20 mouse cellular contexts compared by ENCODE assay signal in genomic region chr19:45154521-45154920, GRCm38 (mm10). TPM values are rescaled to one million over a fixed set of nuclear protein-coding genes. Genes with fewer than 3 reads are reported as not detected.
DNase-seq lines count a peak whose midpoint lies in the region; ATAC-seq and TF ChIP-seq lines count a peak whose summit lies in the region.
"Had no signal": no experiment of that assay in that cellular context is flagged by ENCODE, and none has a peak within 500 bp of the region (broad histone marks: within the 10 kb centered on the region; RNA-seq: fewer than 3 reads in every experiment).

No protein-coding gene starts in this region.

- H3K27me3 ChIP-seq in heart, embryonic 11.5 days (ENCODE audit: control insufficient read depth, insufficient read depth, low read length): peaks cover 97% of the 10 kb centered on the region
- peaks cover 91% of the 10 kb centered on the region for H3K27me3 ChIP-seq in kidney, postnatal 0 days (ENCODE audit: insufficient read depth, low read length)
- peaks cover 100% of the 10 kb centered on the region for H3K27me3 ChIP-seq in embryonic facial prominence, embryonic 10.5 days (replicated peaks; ENCODE audit: low read depth, poor library complexity, severe bottlenecking)
- H3K27me3 ChIP-seq in limb, embryonic 12.5 days: peaks cover 98% of the 10 kb centered on the region
- H3K27me3 ChIP-seq in intestine, embryonic 15.5 days (replicated peaks): peaks cover 98% of the 10 kb centered on the region

- H3K9me3 ChIP-seq in heart, embryonic 11.5 days (replicated peaks; ENCODE audit: control insufficient read depth, low read length): no peaks in the 10 kb centered on the region
- H3K9me3 ChIP-seq in kidney, postnatal 0 days (replicated peaks; ENCODE audit: low read length): no peaks in the 10 kb centered on the region
- H3K9me3 ChIP-seq in embryonic facial prominence, embryonic 10.5 days: no peaks in the 10 kb centered on the region
- H3K9me3 ChIP-seq in limb, embryonic 12.5 days: no peaks in the 10 kb centered on the region
- no peaks in the 10 kb centered on the region for H3K9me3 ChIP-seq in intestine, embryonic 15.5 days
- H3K9me3 ChIP-seq: limb, embryonic 13.5 days had no signal

- H3K36me3 ChIP-seq in heart, embryonic 11.5 days (ENCODE audit: control insufficient read depth, insufficient read depth, low read length): no peaks in the 10 kb centered on the region
- H3K36me3 ChIP-seq in kidney, postnatal 0 days (ENCODE audit: insufficient read depth, low read length): no peaks in the 10 kb centered on the region
- H3K36me3 ChIP-seq in embryonic facial prominence, embryonic 10.5 days (replicated peaks): no peaks in the 10 kb centered on the region
- no peaks in the 10 kb centered on the region for H3K36me3 ChIP-seq in limb, embryonic 12.5 days
- no peaks in the 10 kb centered on the region for H3K36me3 ChIP-seq in intestine, embryonic 15.5 days
- H3K36me3 ChIP-seq: limb, embryonic 13.5 days had no signal

- no peak overlapping the region for H3K9ac ChIP-seq in heart, embryonic 11.5 days (ENCODE audit: low read depth, low read length)
- no peak overlapping the region for H3K9ac ChIP-seq in kidney, postnatal 0 days (ENCODE audit: low read depth, low read length)
- H3K9ac ChIP-seq in limb, embryonic 12.5 days (replicated peaks): no peak overlapping the region
- no peak overlapping the region for H3K9ac ChIP-seq in intestine, embryonic 15.5 days
- H3K9ac ChIP-seq: forebrain, postnatal 0 days had no signal

- H3K4me3 ChIP-seq in heart, embryonic 11.5 days (ENCODE audit: low read depth, low read length): no peak overlapping the region
- H3K4me3 ChIP-seq in kidney, postnatal 0 days (replicated peaks; ENCODE audit: low read depth, low read length): 0 out of 2 replicates have a peak overlapping the region, but pooled peaks have one; percentile 5
- H3K4me3 ChIP-seq in embryonic facial prominence, embryonic 10.5 days: peak overlapping the region; percentile 53
- H3K4me3 ChIP-seq in limb, embryonic 12.5 days (replicated peaks): no peak overlapping the region
- no peak overlapping the region for H3K4me3 ChIP-seq in intestine, embryonic 15.5 days (replicated peaks)
- H3K4me3 ChIP-seq: erythroblast, embryonic 14.5 days had no signal

- WGBS in heart, embryonic 11.5 days (ENCODE audit: insufficient replicate concordance): under 1% methylated on average over 18 of the region's 18 CpGs
- 1% methylated on average over 18 of the region's 18 CpGs for WGBS in kidney, postnatal 0 days
- WGBS in embryonic facial prominence, embryonic 10.5 days: under 1% methylated on average over 18 of the region's 18 CpGs
- under 1% methylated on average over 18 of the region's 18 CpGs for WGBS in limb, embryonic 12.5 days
- WGBS in intestine, embryonic 15.5 days: 4% methylated on average over 18 of the region's 18 CpGs

- 0 out of 2 replicates have a peak, but pooled peaks cover 9% of the 10 kb centered on the region for H3K4me1 ChIP-seq in heart, embryonic 11.5 days (ENCODE audit: control insufficient read depth, insufficient read depth, low read length)
- 0 out of 2 replicates have a peak, but pooled peaks cover 5% of the 10 kb centered on the region for H3K4me1 ChIP-seq in kidney, postnatal 0 days (replicated peaks; ENCODE audit: insufficient read depth, low read length)
- peaks cover 38% of the 10 kb centered on the region for H3K4me1 ChIP-seq in embryonic facial prominence, embryonic 10.5 days
- H3K4me1 ChIP-seq in limb, embryonic 12.5 days (replicated peaks): peaks cover 29% of the 10 kb centered on the region
- H3K4me1 ChIP-seq in intestine, embryonic 15.5 days (replicated peaks): peaks cover 7% of the 10 kb centered on the region

- 0 out of 2 replicates have a peak overlapping the region, but pooled peaks have one; percentile 17 for H3K4me2 ChIP-seq in heart, embryonic 11.5 days
- no peak overlapping the region for H3K4me2 ChIP-seq in kidney, postnatal 0 days (ENCODE audit: low read length)
- H3K4me2 ChIP-seq in limb, embryonic 12.5 days: peak overlapping the region; percentile 27; the same call in 1 of the 2 replicates
- H3K4me2 ChIP-seq in intestine, embryonic 15.5 days (replicated peaks): no peak overlapping the region

- DNase-seq in heart, adult 8-10 months (ENCODE audit: low spot score): no peak
- no peak for DNase-seq in kidney, postnatal 0 days (ENCODE audit: low spot score)
- DNase-seq in kidney, postnatal 14 days: no peak
- DNase-seq in embryonic facial prominence, embryonic 10.5 days (ENCODE audit: low spot score): peak; percentile 54
- DNase-seq: adrenal gland, postnatal 36 days; forebrain, postnatal 0 days; gastrocnemius, postnatal 25 days; kidney, postnatal 36 days; lung, adult 2 months; thymus, adult 2 months had no signal

- no peak for ATAC-seq in heart, embryonic 11.5 days (replicated peaks; ENCODE audit: insufficient number of reproducible peaks, low FRiP score, low TSS enrichment)
- ATAC-seq in kidney, postnatal 0 days (replicated peaks; ENCODE audit: low FRiP score, low read depth): no peak
- ATAC-seq in limb, embryonic 12.5 days (ENCODE audit: insufficient number of reproducible peaks, insufficient read depth, low FRiP score, low TSS enrichment, low read depth): no peak
- ATAC-seq in megakaryocyte-erythroid progenitor cell, adult 5-6 weeks (replicated peaks; ENCODE audit: low FRiP score, low TSS enrichment, poor library complexity, severe bottlenecking): no peak
- ATAC-seq in intestine, embryonic 15.5 days: no peak
- ATAC-seq: forebrain, postnatal 0 days; inflammation-experienced regulatory T-cells, adult 6 months had no signal

- no peak for TF ChIP-seq CTCF in kidney, postnatal 0 days (IDR thresholded peaks at IDR 0.05; ENCODE audit: low read depth)

- no peak overlapping the region for H3K27ac ChIP-seq in heart, embryonic 11.5 days (ENCODE audit: low read depth, low read length)
- H3K27ac ChIP-seq in kidney, postnatal 0 days: no peak overlapping the region
- H3K27ac ChIP-seq in embryonic facial prominence, embryonic 10.5 days (replicated peaks): peak overlapping the region; percentile 19
- no peak overlapping the region for H3K27ac ChIP-seq in limb, embryonic 12.5 days
- no peak overlapping the region for H3K27ac ChIP-seq in intestine, embryonic 15.5 days
- H3K27ac ChIP-seq: limb, embryonic 13.5 days; macrophage had no signal

RNA-seq across cellular contexts. Expression of gene Tlx1, which starts 4.0 kb away (rescaled TPM):
- 0.45 and 1.0 TPM in 2 replicates for polyA plus RNA-seq in heart, embryonic 11.5 days (2014; fragmentation: Nextera tagmentation; extraction: Ambion mirVana)
- total RNA-seq in heart, adult 8-10 months (2022): under 1 TPM in 2 of 4 experiments, not detected in 2; 0.11 to 0.14 TPM
- polyA plus RNA-seq in kidney, postnatal 0 days (2015; fragmentation: Nextera tagmentation; extraction: Ambion mirVana): not detected in 2 replicates
- 3.1 and 3.3 TPM in 2 replicates for polyA plus RNA-seq in embryonic facial prominence, embryonic 10.5 days (2016; fragmentation: Nextera tagmentation; extraction: Ambion mirVana)
- 0.39 and 0.63 TPM in 2 replicates for polyA plus RNA-seq in limb, embryonic 12.5 days (2016; fragmentation: Nextera tagmentation; extraction: Ambion mirVana)
- total RNA-seq in megakaryocyte-erythroid progenitor cell, adult 5-6 weeks (2014; fragmentation: Nextera tagmentation): not detected in 2 replicates
- not detected in 2 replicates for total RNA-seq in megakaryocyte-erythroid progenitor cell, adult 5-6 weeks (2017)
- polyA plus RNA-seq in intestine, embryonic 15.5 days (2015; fragmentation: Nextera tagmentation; extraction: Ambion mirVana): 0.11 and 0.14 TPM in 2 replicates
- total RNA-seq: adrenal gland, postnatal 36 days; forebrain, postnatal 0 days; gastrocnemius, postnatal 25 days; layer of hippocampus, postnatal 25 days; monocyte, adult 5-6 weeks had no signal
- polyA plus RNA-seq: erythroblast, embryonic 14.5 days; forebrain, postnatal 0 days; inflammation-experienced regulatory T-cells, adult 6 months; lung, adult 2 months; macrophage had no signal

Comparison
In these comparisons a context has a peak if more than half of its experiments do, and no peak if none do; other contexts are left out.
1. H3K4me2 ChIP-seq: peak in heart, embryonic 11.5 days (single experiment) and limb, embryonic 12.5 days (single experiment); none in kidney, postnatal 0 days (single experiment) and intestine, embryonic 15.5 days (single experiment).
2. H3K4me3 ChIP-seq: peak in kidney, postnatal 0 days (single experiment) and embryonic facial prominence, embryonic 10.5 days (single experiment); none in heart, embryonic 11.5 days (single experiment), limb, embryonic 12.5 days (single experiment) and intestine, embryonic 15.5 days (single experiment).